Mouse (Mus musculus) cerebellum, adult 2 months (tissue): Measurements from ENCODE around the gene Fam240b. TPM values are rescaled to one million over a fixed set of nuclear protein-coding genes. Genes with fewer than 3 reads are reported as not detected.
A peak's percentile ranks its signal among the peaks of the same experiment; 100 is the strongest.

ENCODE experiments used
- DNase-seq, 2 experiments: peaks; one replicate each; pipeline ENCODE4 v3.0.0; 2021
- H3K27ac ChIP-seq: fragments of 200-500 bp; 2 replicates; pipeline ENCODE4 v1.5.1; 2012; ENCODE audit warnings: low read length, control low read depth, inconsistent platforms; ENCODE audit not compliant: insufficient read depth
- H3K27me3 ChIP-seq: fragments of 200-500 bp; 2 replicates; pipeline ENCODE4 v1.6.1; 2012; ENCODE audit warnings: inconsistent platforms, mild to moderate bottlenecking, low read length, moderate library complexity; ENCODE audit not compliant: control insufficient read depth, insufficient read depth
- H3K4me1 ChIP-seq: fragments of 200-500 bp; 2 replicates; pipeline ENCODE4 v1.6.1; 2011; ENCODE audit warnings: low read length; ENCODE audit not compliant: control insufficient read depth, insufficient read depth
- H3K4me3 ChIP-seq: fragments of 200-500 bp; replicated peaks from 2 replicates; pipeline ENCODE3; 2011; ENCODE audit warnings: mild to moderate bottlenecking, low read depth, low read length, control low read depth; ENCODE audit not compliant: insufficient read depth
- CTCF ChIP-seq: fragments of 200-500 bp; IDR thresholded peaks from 2 replicates; pipeline ENCODE4 v1.5.1; 2011; ENCODE audit warnings: low read depth, mild to moderate bottlenecking, control low read depth, low read length, moderate library complexity, borderline replicate concordance; ENCODE audit not compliant: insufficient read depth
- POLR2A ChIP-seq: fragments of 200-500 bp; IDR thresholded peaks from 2 replicates; pipeline ENCODE4 v1.6.1; 2011; ENCODE audit warnings: low read length, control low read depth, borderline replicate concordance; ENCODE audit not compliant: insufficient read depth
- WGBS: fragments of 180-500 bp; shearing (Covaris S2); methylation state at CpG from one replicate; pipeline ENCODE4 v1.1.7; 2018; 5-methylcytosine and 5-hydroxymethylcytosine counted together
- polyA plus RNA-seq: library from polyadenylated mRNA; depleted of rRNA; stranded (reverse); fragments of >200 nt; gene quantifications from 2 replicates; pipeline ENCODE4 v1.2.3, GENCODE M21; 2012; rRNA removed

Fam240b gene
- 0.19 TPM in 1 of 2 replicates, not detected in the other for polyA plus RNA-seq

DNA sequence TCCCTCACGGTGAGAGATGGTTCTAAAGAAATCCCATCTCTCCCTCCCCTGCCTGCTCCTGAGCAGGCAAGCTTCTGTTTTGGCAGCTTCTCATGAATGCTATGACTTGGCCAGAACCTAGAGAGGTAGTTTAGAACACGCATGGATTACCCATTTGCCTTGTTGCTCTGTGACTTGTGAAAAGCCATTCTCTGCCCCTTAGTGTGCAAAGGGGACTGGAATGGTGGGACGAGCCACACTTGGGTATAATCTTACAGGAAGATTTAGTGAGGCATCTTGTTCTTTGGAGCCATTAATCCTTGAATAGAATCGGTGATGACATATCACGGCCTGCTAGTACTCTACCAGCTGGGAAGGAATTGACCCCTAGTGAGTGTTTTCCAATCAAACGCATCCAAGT is at the start of gene Fam240b:
Gene Fam240b (minus strand): TSS at position 101 of the 400 bp plus-strand sequence.
- H3K27ac ChIP-seq: no peak within 1 kb of the TSS
- 40% methylated on average over 6 of the region's 6 CpGs for WGBS
- no peak within 1 kb of the TSS for H3K4me3 ChIP-seq
- H3K27me3 ChIP-seq: no peaks in the 10 kb centered on the region
- DNase-seq: no peak
- H3K4me1 ChIP-seq: no peaks in the 10 kb centered on the region
- no peak for TF ChIP-seq POLR2A
- no peak for TF ChIP-seq CTCF

DNA sequence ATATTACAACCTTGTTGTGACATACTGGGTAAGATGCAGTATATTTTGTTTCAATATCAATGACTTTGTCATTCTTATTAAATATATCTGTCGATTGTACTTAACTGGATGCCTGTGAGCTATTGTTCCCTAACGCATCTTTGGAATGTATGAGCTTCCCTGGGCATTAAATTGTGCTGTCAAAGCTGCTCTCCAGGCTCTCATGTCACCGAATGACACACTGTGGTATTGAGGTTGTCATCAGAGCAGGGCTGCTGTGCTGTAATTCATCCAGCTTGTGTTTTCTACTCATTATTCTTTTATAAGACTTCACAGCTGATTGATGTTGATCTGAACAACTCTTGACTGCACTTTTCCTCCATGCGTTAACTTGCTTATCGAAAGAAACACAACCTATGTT is 32.5 kb upstream of the Fam240b start:
- TF ChIP-seq CTCF: no peak
- TF ChIP-seq POLR2A: no peak
- DNase-seq: no peak
- no peaks in the 10 kb centered on the region; the same call in 1 of the 2 replicates for H3K27me3 ChIP-seq
- WGBS: 49% methylated on average over 5 of the region's 5 CpGs
- no peak overlapping the region for H3K27ac ChIP-seq
- no peak overlapping the region for H3K4me3 ChIP-seq
- H3K4me1 ChIP-seq: no peaks in the 10 kb centered on the region

DNA sequence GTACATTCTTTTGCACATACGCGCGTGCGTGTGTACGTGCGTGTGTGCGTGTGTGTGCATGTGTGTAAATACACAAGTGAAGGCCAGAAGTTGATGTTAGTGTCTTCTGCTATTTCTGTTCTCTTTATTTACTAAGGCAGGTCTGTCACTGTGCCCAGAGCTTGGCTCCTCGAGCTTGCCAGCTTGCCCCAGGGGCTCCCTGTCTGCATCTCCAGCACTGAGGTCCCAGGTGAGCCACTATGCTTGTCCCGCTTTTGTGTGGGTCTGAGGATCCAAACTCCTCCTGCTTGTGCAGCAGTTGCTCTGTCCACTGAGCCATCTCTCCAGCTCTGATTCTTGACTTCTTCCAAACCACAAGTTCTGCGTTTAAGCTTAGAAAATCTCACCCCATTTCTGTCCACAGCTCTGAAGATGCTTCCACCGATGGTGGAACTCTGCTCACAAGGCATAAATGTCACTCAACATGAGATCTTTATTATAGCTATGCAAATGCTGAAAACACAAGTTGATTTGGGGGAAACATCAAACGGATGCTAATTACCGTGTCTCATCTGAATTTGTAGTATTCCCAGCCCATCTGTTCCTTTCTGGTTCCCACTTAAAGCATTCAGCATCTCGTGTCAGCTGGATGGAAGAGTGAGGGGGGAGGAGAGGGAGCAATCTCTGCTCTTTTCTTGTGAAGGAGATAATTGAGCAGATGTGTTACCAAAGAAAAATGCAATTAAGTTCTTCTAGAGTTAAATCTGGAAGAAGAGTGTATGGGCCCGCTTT is 29.1 kb upstream of the Fam240b start:
- no peak for TF ChIP-seq POLR2A
- TF ChIP-seq CTCF: no peak
- Histone ChIP-seq H3K4me1 (no peaks in the 10 kb centered on the region), H3K27ac (no peak overlapping the region), H3K27me3 (no peaks in the 10 kb centered on the region; the same call in 1 of the 2 replicates), H3K4me3 (no peak overlapping the region)
- DNase-seq: peak; percentile 1 to 5
- 42% methylated on average over 15 of the region's 15 CpGs for WGBS

GRCm38 (mm10) chr13:64514247-64514646 is 16.7 kb upstream of the Fam240b start:
- 53% methylated on average over 2 of the region's 2 CpGs for WGBS

DNA sequence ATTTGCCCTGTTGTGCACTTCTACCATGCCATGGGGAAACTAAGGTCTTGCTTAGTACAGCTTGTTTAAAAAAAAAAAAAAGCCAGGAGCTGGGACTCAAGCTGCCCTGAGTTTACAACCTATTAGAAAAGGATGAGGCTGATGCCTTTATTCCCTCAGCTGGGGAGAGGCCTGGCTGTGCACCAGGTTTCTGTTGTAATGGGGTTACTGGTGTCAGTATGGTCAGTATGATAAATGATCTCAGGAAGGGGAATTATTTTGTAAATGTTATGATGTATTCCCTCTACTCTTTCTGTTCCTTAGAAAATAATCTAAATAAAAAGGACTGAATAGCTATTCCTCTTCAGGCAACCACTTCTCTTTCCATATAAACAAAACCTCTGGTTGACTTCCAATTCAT is 14.0 kb upstream of the Fam240b start:
- DNase-seq: no peak
- Histone ChIP-seq H3K4me1 (no peaks in the 10 kb centered on the region), H3K4me3 (no peak overlapping the region), H3K27ac (no peak overlapping the region), H3K27me3 (no peaks in the 10 kb centered on the region)
- TF ChIP-seq CTCF: no peak
- TF ChIP-seq POLR2A: no peak

More at GRCm38 (mm10) chr13:64514247-64514646, 16.7 kb upstream of the Fam240b start:
- Histone ChIP-seq H3K27ac (no peak overlapping the region), H3K4me1 (no peaks in the 10 kb centered on the region), H3K27me3 (no peaks in the 10 kb centered on the region), H3K4me3 (no peak overlapping the region)
- TF ChIP-seq CTCF (no peak), POLR2A (no peak)
- DNase-seq: no peak

DNA sequence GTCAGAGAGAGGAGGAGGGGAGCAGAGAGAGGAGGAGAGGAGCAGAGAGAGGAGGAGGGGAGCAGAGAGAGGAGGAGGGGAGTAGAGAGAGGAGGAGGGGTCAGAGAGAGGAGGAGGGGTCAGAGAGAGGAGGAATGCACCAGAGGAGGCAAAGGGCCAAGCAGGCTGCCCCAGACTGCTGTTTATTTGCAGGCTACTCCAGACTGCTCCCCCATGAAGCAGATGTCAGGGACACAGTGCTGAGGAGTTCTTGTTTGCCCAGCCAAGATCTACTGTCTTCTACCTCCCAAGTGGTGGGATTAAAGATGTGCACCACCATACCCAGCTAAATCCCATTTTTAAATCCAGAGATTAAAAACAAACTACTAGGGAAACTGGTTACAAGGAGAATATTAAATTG is 9.8 kb upstream of the Fam240b start:
- H3K27me3 ChIP-seq: no peaks in the 10 kb centered on the region
- H3K27ac ChIP-seq: no peak overlapping the region
- H3K4me1 ChIP-seq: no peaks in the 10 kb centered on the region
- no peak overlapping the region for H3K4me3 ChIP-seq
- TF ChIP-seq CTCF: no peak
- no peak for TF ChIP-seq POLR2A
- DNase-seq: no peak

- H3K27ac ChIP-seq: no peak overlapping the region
- H3K27me3 ChIP-seq: no peaks in the 10 kb centered on the region
- H3K4me1 ChIP-seq: no peaks in the 10 kb centered on the region
- WGBS: 86% methylated on average over 3 of the region's 3 CpGs
- no peak for TF ChIP-seq CTCF
- TF ChIP-seq POLR2A: no peak
- no peak overlapping the region for H3K4me3 ChIP-seq
- no peak for DNase-seq
Observed at GRCm38 (mm10) chr13:64502833-64503232, 5.2 kb upstream of the Fam240b start.

GRCm38 (mm10) chr13:64493586-64493985 is 4.0 kb downstream of the Fam240b start:
- Histone ChIP-seq H3K27me3 (no peaks in the 10 kb centered on the region), H3K4me1 (peaks cover 2% of the 10 kb centered on the region; the same call in 1 of the 2 replicates), H3K4me3 (no peak overlapping the region), H3K27ac (no peak overlapping the region)
- WGBS: 28% methylated on average over 5 of the region's 5 CpGs
- no peak for DNase-seq
- TF ChIP-seq POLR2A: no peak
- no peak for TF ChIP-seq CTCF
